Mouse (Mus musculus) lung, postnatal 36 days (tissue): ENCODE results near the gene Ncoa1.

Source experiments
- DNase-seq: peaks from one replicate; pipeline ENCODE4 v3.0.0; 2022; ENCODE audit warnings: mixed read lengths

The Ncoa1 gene

DNA sequence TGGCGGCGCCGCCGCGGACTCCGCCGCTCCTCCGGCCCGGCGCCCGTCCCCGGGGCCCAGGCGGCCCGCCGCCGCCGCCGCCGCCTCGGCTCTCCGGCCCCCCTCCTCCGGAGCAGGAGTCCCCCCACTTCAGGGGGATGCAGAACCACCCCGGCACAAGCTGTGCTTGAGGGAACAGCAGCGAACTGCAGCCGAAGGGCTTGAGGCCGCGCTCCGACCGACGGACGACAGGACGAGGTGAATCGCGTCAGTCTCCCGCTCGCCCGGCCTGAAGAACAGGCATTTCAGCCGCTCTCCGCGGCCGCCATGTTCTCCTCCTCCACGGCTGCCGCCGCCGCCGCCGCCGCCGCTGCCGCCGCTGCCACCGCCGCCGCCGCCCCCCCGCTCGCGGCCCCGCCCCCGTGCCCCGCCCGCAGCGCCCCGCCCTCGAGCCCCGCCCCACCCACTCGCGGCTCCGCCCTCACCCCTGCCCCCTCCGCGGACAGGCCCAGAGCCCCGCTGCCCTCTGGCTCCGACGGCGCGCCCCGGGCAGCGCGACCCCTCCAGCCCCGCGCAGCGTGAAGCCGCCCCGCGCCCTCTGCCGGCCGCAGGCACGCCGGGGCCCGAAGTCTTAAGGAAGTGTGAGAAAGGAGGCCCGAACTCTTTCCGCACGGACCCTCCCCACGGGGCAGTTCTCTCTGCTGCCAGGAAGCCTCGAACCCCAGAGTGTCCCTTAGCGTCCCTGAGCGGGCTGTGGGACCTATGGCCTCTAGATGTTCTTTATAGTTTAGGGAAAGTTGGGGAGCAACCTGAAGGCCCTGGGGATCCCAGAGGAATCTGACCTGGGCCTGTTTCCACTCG, at the start of gene Ncoa1:
TSS of gene Ncoa1 (minus strand) at position 351 of the 840 bp plus-strand sequence.
- peak; percentile 72 for DNase-seq

GRCm38 (mm10) chr12:4524546-4524945, 47.6 kb upstream of the Ncoa1 start:
- DNase-seq, result no peak

DNA sequence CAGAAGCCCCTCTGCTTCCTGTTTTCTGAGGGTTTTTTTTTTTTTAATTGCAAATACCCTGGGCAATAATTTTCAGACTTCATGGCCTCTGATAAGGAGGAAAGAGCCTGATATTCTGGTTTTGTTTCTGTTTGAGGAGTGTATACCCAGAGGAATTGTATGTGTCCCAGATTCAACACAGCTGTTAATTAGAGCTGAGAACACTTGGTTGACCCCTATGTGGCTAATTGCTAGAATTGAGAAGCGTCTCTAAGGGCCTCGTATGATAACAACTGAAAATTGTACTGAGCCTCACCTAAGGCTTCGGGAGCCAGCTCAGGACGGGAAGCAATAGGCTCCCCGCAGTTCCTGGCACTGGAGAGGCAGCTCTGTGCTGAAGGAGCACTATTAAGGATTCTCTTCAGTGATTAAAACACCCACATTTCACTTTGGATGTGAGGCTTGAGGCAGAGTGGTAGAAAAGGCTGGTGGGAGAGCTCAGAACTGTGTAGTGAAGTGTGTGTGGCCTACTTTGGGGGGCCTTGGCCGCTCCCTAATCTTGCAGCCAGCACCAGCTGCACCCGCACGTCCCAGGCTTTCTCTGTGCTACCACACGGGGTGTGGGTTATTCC, 46.8 kb upstream of the Ncoa1 start:
- DNase-seq, result no peak

DNA sequence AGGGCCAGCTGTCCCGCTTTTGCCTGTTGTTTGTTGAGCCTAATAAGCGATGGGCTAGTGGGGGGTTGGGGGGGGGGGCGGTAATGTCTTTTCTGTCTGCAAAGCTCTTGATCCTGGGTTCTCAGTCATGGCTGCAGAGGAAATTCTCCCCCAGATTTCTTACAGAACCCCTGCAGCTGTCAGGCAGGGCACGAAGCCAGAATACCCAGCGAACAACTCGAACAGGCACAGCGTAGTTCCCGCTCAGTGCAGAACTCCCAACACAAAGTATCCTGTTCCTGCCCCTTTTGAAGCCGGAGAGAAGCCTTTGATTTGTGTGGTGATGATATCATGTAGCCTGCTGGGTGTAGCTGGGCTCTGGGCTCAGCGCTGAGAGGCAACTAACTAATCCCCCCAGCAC, 46.2 kb upstream of the Ncoa1 start:
- peak; percentile 42 for DNase-seq

DNA sequence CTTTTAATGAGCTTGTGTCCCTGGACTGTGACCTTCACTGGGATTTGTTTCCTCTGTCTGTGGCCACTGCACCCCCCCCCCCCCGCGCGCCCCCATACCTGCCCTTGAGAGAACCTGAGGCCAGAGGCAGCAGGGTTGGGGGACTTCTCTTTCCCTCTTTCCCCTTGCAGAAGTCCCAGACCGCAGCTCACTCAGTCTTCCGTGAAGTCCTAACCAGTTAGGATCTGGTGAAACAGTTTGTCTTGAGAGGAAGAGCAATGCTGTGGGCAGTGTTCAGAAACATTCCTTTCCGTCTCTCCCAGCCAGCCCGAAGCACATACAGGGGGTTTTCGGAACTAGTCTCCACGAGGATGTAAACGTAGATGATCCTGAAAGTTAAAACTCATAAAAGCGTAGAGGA, 42.0 kb upstream of the Ncoa1 start:
- DNase-seq, result no peak

- DNase-seq, result no peak
These were observed 32.6 kb upstream of the Ncoa1 start for GRCm38 (mm10) chr12:4509591-4510061.

- no peak for DNase-seq
These were observed 31.2 kb upstream of the Ncoa1 start for GRCm38 (mm10) chr12:4508182-4508581.

GRCm38 (mm10) chr12:4507461-4507860, 30.5 kb upstream of the Ncoa1 start:
- no peak for DNase-seq

GRCm38 (mm10) chr12:4506810-4507430, 29.9 kb upstream of the Ncoa1 start:
- DNase-seq, result no peak

DNA sequence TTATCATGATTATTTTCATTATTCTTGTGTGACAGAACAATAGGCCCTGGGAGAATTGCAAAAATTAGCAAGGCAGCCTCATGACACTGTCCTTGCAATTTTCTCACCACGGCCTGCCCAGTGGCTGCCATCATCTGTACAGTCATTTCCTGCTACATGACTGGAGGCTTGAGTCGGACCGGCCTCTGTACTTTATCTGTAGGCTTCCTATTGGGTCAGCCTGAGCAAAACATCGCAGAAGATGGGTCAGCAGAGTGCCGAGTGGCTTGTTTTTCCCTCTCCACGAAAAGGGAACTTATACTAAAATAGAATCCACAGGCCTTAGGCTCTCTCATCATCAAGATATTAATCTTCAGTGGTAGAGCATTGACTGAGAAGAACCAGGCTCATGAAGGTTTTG, 28.3 kb upstream of the Ncoa1 start:
- no peak for DNase-seq

GRCm38 (mm10) chr12:4503673-4504326, 26.8 kb upstream of the Ncoa1 start:
- no peak for DNase-seq

- no peak for DNase-seq
These were observed 24.9 kb upstream of the Ncoa1 start for GRCm38 (mm10) chr12:4501916-4502315.

DNA sequence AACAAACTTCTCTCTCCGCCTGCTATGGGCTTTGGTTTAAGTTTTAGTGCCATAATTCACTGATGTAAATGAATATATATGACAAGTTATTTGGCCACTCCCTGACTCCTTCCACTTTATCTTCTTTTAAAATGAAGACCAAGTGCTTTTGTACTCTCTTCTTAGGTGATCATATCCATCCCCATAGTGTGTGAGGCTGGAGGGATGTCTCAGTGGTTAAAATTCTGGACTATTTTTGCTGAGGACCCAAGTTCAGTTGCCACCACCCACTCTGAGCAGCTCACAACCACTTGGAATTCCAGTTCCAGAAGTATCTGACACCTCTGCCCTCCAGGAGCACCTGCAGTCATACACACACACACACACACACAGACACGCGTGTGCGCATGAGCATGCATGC, 23.5 kb upstream of the Ncoa1 start:
- DNase-seq, result no peak

GRCm38 (mm10) chr12:4499651-4500175, 22.7 kb upstream of the Ncoa1 start:
- no peak for DNase-seq

GRCm38 (mm10) chr12:4488411-4488810, 11.4 kb upstream of the Ncoa1 start:
- peak; percentile 76 for DNase-seq

DNA sequence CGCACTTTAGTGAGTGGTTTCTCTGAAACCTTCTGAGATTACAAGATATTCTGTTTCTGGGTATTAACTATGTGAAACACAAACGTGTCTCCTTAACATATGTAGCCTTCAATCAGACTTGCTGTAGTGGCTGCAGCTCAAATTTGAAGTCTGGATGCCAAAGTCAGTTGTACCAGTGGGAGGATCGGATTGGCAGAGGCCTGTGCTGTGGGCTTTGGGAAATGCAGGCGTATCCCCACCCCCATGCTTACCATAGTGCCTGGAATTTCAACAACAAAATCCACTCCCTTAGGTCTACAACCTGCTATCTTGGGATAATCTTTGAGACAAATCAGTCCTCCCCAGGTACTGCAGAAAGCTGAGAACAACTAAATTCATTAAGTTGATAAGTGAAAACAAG, 6.4 kb upstream of the Ncoa1 start:
- no peak for DNase-seq

DNA sequence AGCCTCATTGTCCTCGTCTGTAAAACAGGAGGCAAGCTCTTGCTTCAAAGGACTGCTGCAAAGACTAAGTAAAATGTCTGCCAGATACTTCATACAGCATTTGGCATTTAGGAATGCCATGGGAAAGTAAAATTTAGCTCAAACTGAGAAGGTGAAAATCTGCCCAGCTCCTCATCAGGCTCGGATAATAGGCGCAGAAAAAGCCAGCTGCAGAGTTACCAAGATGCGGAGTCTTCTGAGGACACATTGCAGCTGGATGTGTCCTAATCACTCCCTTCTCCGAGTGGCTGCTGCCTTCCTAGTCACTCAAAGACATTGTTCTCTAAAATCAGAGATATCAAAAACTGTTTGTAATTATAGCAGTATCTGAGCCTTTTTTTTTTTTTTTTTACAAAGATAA, 4.7 kb upstream of the Ncoa1 start:
- no peak for DNase-seq

GRCm38 (mm10) chr12:4480250-4480649, 3.3 kb upstream of the Ncoa1 start:
- no peak for DNase-seq

- DNase-seq, result no peak
These were observed 2.3 kb upstream of the Ncoa1 start for GRCm38 (mm10) chr12:4479171-4479881.

- no peak for DNase-seq
These were observed 1.2 kb upstream of the Ncoa1 start for GRCm38 (mm10) chr12:4477941-4478795.

DNA sequence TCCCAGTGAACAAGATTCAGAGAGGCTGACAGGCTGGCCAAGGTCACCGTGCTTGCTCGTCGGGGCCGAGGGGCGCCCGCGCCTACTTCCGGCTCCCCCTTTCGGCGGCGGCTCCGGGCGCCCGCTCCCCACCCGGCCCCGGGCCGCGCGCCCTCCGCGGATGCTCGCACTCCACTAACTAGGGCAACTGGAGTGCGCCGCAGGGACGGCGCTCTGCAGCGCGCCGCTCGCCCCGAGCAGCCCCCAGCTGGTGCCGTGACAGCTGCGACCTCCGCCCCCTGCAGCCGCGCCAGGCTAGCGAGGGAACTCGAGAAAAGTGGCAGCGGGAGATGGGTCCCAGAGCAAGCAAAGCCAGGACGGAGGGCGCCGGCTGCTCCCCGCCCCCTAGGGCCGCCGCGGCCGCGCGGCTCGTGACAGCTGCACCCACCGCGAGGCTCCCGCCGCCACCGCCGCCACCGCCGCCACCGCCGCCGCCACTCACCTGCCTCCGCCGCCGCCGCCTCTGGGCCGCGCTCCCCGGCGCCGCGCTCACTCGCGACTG, 621 bp downstream of the Ncoa1 start:
- DNase-seq, result peak; percentile 42
